Mouse (Mus musculus) cerebellum, adult 9-11 months (tissue): ENCODE data around the gene Rpl9-ps1.

ENCODE experiments used
- DNase-seq: peaks from one replicate; pipeline ENCODE4 v3.0.0; 2022

Gene Rpl9-ps1

GRCm38 (mm10) chr11:83645521-83645920 lies at the start of gene Rpl9-ps1:
Gene Rpl9-ps1 (minus strand): TSS chr11:83645621.
- DNase-seq = no peak

- DNase-seq = no peak
Measured at GRCm38 (mm10) chr11:83692008-83692407, 46.6 kb upstream of the Rpl9-ps1 start.

GRCm38 (mm10) chr11:83689918-83690317 lies 44.5 kb upstream of the Rpl9-ps1 start:
- no peak for DNase-seq

GRCm38 (mm10) chr11:83675665-83676064 lies 30.2 kb upstream of the Rpl9-ps1 start:
- no peak for DNase-seq

- DNase-seq = no peak
Measured at GRCm38 (mm10) chr11:83671743-83672142, 26.3 kb upstream of the Rpl9-ps1 start.

GRCm38 (mm10) chr11:83663532-83663931 lies 18.1 kb upstream of the Rpl9-ps1 start:
- DNase-seq = no peak

- no peak for DNase-seq
Measured at GRCm38 (mm10) chr11:83662204-83662603, 16.8 kb upstream of the Rpl9-ps1 start, which contains the start of gene Ccl4. Gene Ccl4 (plus strand): TSS chr11:83662584.

GRCm38 (mm10) chr11:83658797-83659196 lies 13.4 kb upstream of the Rpl9-ps1 start:
- DNase-seq = no peak

GRCm38 (mm10) chr11:83657508-83657907 lies 12.1 kb upstream of the Rpl9-ps1 start:
- no peak for DNase-seq

GRCm38 (mm10) chr11:83654606-83655005 lies 9.2 kb upstream of the Rpl9-ps1 start:
- no peak for DNase-seq

GRCm38 (mm10) chr11:83649305-83649841 lies 4.0 kb upstream of the Rpl9-ps1 start, which contains the start of gene Ccl3:
Gene Ccl3 (minus strand): TSS chr11:83649355.
- DNase-seq = no peak

- DNase-seq = no peak
Measured at GRCm38 (mm10) chr11:83646356-83647149, 1.1 kb upstream of the Rpl9-ps1 start.

GRCm38 (mm10) chr11:83641216-83641615 lies 4.2 kb downstream of the Rpl9-ps1 start:
- no peak for DNase-seq

GRCm38 (mm10) chr11:83640141-83640540 lies 5.3 kb downstream of the Rpl9-ps1 start:
- no peak for DNase-seq

- no peak for DNase-seq
Measured at GRCm38 (mm10) chr11:83639533-83639932, 5.9 kb downstream of the Rpl9-ps1 start.

GRCm38 (mm10) chr11:83638934-83639333 lies 6.5 kb downstream of the Rpl9-ps1 start:
- no peak for DNase-seq

GRCm38 (mm10) chr11:83636742-83637235 lies 8.6 kb downstream of the Rpl9-ps1 start:
- no peak for DNase-seq

GRCm38 (mm10) chr11:83634898-83635297 lies 10.5 kb downstream of the Rpl9-ps1 start:
- no peak for DNase-seq

GRCm38 (mm10) chr11:83634425-83634824 lies 11.0 kb downstream of the Rpl9-ps1 start:
- DNase-seq = no peak

GRCm38 (mm10) chr11:83632744-83633143 lies 12.7 kb downstream of the Rpl9-ps1 start:
- DNase-seq = no peak

GRCm38 (mm10) chr11:83631065-83631464 lies 14.4 kb downstream of the Rpl9-ps1 start:
- DNase-seq = no peak

- DNase-seq = no peak
Measured at GRCm38 (mm10) chr11:83630630-83631029, 14.8 kb downstream of the Rpl9-ps1 start.

- DNase-seq = no peak
Measured at GRCm38 (mm10) chr11:83628808-83629207, 16.6 kb downstream of the Rpl9-ps1 start.

- no peak for DNase-seq
Measured at GRCm38 (mm10) chr11:83623586-83623985, 21.8 kb downstream of the Rpl9-ps1 start.
